Mouse (Mus musculus): Measurements from ENCODE around the gene Bnipl.

The Bnipl gene

DNA sequence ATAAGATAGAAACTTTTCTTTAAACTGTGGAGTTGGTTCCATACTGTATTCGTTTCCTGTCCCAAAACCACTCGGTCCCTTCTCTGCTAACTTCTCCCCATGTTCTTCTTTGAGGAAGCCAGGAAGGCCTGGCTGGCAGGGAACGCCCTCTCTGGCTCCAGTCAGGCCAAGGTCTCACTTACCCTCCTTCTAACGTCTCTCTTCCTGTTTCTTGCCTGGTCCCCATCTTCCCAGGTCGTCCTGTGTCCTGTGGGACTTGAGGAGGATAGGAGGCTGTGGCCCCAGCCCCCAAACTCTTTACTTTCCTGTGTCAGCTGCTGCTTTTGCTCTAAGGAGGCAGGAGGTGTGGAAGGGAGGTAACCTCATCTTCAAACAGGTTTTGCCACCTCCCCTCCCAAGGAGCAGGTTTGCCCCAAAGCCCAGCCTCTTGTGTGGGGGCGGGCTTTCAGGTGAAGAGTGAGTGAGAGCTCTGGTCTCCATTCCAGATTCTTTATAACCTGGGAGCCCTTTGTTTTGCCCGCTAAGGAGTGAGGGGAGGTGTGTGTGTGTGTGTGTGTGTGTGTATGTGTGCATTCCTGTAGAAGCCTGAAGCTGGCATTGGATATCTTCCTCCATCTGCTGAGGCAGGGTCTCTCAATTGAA, at the start of gene Bnipl:
Gene Bnipl, minus strand, starts transcription at position 411 of the 642 bp plus-strand sequence.
- no peak for DNase-seq (ENCODE audit: low spot score in 2 of 2)

DNA sequence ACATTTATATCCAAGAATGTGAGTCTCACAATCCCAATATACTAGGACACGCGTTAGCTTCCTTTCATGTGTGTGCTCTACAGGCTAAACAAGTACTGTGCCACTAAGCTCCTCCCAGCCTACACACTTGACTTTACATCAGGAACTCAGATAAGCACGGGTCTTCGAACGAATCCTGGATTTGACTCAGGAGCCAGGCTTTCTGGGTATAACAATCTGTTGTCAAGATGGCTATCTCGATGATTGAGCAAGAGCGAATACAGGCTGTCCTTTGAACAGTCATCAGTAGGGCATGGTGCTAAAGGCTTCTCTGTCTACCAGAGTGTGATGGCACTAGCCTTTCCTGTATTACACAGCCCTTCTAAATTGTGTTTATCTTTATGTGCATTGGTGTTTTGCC, 47.0 kb upstream of the Bnipl start:
- no peak for DNase-seq (ENCODE audit: low spot score in 2 of 2)

DNA sequence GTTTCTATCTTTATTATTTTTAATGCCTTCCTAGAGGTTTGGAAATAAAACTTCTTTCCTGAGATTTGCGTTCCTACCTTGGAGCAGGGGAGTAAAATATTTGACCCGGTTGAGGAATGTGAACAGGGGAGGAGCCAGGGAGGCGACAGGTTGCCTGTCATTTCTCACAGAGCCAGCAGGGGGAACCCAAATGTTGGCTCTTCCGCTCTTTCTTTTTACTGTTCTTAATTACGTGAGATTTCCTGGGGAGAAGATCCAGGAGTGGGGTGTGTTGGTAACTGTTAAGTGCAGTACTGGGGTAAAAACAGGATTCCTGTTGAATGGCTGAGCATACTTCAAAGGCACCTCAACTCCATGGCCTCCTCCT, 45.1 kb upstream of the Bnipl start:
- no peak for DNase-seq (ENCODE audit: low spot score in 2 of 2)

DNA sequence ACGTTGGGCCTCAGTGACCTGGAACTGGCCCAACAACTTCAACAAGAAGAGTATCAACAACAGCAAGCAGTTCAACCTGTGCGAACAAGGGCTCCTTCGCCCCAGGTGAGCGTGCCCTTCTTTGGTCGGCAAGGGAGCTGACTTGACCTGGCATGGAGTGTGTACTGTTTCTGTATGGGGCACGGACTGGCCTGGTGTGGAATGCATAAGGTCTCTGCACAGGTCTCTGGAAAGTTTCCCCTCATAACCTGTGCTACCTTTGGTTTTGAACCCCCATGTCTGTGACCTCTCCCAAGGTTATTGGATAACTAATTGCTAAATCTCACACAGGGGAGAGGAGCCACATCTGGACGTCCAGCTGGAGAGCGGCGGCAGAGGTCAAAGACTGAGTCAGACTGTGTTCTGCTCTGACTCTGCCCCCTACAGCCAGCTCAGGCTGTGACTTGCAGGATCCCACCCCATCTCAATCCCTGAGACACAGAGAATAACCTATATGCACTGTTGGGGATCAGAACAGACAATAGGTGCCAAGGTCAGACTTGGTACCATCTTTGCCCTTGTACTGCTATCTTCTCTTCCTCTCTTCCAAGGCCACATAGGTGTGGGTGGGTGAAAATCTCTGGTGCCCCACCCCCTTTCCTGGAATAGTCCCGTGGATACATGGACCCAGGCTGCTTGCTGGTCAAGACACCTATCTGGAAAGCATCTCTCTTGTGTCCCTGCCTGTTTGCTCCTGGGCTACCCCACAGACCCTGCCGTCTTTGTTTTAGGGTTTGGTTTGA, 44.5 kb upstream of the Bnipl start:
- DNase-seq (ENCODE audit: low spot score in 2 of 2), result no peak

DNA sequence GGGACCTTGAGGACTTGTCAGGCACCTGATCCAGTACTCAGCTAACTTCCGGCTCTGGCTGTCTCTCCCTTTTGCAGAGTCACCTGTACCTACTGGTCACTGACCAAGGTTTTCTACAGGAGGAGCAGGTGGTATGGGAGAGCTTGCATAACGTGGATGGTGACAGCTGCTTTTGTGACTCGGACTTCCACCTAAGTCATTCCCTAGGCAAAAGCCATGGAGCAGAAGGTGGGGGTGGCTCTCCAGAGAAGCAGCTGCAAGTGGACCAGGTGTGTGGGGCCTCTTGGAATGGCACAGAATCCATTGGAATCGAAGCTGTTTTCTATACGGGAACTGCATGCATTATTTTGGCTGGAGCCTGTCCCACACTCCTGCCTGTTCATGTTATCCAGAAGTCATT, 43.7 kb upstream of the Bnipl start:
- no peak for DNase-seq (ENCODE audit: low spot score in 2 of 2)

DNA sequence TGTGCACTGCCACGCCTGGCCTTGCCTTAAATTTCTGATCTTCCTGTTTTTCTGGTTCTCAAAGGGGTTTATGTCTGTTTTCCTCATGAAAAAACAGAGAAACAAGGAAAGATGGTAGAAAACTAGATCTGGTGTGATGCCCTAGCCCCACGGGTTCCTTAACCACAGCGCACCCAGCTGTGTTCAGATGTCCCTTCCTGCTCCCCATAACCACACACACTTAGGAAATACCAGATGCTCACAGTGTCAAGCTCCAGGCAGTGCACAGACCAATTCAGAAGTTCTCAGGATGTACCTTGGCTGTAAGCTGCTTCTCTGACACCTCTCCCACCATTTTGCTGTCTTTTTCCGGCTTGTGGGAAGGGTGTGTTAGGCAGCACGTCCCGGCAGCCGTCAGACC, 43.3 kb upstream of the Bnipl start:
- no peak for DNase-seq (ENCODE audit: low spot score in 2 of 2)

DNA sequence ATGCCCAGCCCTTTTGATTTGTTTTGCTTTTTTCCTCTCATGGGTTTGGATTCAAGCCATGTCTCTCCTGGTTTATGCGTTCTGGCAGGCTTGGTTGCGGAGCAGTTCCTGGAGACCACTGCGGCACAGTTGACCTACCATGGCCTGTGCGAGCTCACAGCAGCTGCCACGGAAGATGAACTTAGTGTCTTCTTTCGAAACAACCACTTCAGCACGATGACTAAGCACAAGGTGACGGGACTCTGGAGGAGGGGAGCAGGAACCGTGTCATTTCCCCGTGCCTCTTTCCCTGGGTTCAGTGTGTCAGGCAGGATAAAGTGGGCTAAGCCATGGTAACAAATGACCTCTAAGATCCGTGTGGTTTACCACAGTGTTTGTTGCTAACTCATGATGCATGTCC, 42.5 kb upstream of the Bnipl start:
- no peak for DNase-seq (ENCODE audit: low spot score in 2 of 2)

DNA sequence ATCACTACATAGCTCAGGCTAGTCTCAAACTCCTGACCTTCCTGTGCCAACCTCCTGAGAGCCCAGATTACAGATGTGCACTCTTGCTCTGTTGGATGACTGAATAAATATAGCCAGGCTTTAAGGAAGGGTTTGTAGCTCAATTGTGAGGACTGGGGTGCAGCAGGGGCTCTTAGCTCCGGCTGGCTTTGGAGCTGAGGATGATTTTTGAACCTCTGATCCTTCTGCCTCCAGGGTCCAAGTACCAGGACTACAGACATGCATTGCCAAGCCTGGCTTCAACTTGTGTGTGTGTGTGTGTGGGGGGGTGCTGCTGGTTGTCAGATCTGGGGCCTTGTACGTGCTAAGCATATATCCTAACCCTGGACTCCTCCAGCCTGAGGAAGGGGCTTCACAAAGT, 41.9 kb upstream of the Bnipl start:
- DNase-seq (ENCODE audit: low spot score in 2 of 2), result no peak

DNA sequence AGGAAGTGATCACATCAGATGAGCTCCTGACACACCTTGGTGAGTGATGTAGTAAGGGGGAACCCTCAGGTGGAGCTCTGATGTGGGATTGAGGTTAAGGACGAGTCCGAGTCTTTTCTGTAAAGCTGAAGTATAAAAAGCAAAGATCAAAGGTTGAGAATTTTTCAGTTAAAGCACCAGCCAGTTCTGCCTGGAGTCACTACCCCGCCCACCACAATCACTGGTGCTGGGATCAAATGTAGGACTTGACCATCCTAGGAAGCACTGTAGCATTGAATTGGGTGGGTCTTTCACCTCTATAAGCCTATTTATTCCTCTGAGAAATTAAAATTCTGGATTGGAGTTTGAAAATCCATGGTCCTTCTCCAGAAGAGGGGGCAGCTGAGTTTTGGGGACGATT, 40.0 kb upstream of the Bnipl start:
- DNase-seq (ENCODE audit: low spot score in 2 of 2), result no peak

DNA sequence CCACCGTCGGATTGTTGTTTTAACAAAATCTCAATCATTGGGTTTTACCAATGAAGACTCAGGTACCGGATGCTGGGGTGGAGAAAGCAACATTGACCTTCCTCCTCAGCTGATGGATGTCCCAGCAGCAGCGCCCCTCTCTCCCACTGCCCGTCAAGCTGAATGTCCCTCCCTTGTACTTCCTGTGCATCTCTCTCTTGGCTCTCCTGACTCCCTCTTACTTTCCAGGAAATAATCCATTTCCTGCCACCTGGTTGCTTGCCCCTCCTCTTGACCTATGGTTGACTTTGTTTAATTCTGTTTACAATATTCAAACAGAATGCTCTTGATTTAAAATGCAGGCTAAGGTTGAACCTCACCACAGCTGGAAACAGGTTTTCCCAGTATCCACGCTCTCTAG, 39.2 kb upstream of the Bnipl start:
- no peak for DNase-seq (ENCODE audit: low spot score in 2 of 2)

DNA sequence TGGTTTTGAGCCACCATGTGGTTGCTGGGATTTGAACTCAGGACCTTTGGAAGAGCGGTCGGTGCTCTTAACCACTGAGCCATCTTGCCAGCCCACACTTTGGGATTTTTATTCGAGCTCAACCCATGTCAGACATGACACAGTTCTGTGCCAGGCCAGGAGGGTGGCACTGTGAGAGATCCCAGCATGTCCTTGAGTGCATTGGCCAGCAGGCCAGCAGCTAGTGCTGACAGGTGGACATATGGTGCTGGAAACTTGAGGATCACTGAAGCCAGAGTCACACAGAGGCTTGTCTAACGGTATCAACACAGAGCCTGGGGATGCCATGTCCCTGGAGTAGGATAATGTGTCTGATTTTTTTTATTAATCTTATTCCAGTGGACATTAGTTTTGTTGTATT, 38.4 kb upstream of the Bnipl start:
- no peak for DNase-seq (ENCODE audit: low spot score in 2 of 2)

DNA sequence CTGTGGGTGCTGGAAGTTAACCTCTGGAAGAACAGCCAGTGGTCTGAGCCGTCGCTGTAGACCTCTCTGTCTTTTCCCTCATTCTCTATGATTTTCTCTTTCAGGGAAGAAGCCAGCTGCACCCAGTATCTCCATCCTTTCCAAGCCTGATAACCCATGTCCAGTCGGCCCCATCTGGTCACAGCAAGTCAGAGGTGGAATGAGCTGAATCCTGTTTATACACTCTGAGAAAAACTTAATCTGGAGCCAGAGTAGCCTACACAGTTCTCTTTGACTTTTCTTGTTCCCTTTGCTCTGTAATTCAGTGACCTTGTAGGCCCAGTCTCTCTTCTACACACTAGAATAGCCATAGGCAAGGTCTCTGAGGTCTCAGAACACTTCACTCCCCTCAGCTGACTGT, 36.5 kb upstream of the Bnipl start:
- DNase-seq (ENCODE audit: low spot score in 2 of 2), result no peak

DNA sequence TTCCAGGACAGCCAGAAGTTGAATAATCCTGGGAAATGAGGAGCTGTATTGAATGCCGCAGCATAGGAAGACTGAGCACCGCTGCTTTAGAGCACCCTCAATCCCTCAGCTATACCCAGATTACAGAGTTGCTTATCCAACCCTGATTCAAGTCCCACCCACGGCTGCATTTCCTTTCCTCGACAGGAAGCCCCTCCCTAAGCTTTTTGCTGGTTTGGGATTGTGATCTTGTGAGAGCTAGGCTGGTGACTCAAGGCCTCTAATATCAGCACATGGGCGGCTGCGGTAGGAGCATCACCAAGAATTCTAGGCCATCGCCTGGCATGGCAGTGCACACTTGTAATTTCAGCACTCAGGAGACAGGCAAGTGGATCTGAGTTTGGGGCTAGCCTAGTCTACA, 35.5 kb upstream of the Bnipl start:
- no peak for DNase-seq (ENCODE audit: low spot score in 2 of 2)

DNA sequence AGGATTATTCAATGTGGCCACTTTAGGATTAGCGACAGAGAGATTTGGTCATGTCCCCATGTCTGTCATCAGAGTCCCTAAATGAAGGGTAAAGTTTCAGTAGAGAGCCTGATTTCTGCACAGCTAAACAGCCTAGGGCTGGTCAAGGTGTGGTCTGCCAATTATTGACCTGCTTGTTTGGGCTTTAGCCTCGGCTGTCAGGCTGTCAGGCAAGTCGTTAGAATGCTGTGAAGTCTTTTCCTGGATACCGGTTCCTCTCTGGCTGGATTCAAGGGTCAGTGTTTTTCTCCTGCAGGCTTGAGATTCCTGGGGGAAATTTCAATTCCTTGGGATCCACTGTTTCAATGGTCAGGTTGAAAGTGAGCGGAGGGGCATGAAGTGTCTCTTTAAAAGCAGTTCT, 35.0 kb upstream of the Bnipl start:
- DNase-seq (ENCODE audit: low spot score in 2 of 2), result no peak

DNA sequence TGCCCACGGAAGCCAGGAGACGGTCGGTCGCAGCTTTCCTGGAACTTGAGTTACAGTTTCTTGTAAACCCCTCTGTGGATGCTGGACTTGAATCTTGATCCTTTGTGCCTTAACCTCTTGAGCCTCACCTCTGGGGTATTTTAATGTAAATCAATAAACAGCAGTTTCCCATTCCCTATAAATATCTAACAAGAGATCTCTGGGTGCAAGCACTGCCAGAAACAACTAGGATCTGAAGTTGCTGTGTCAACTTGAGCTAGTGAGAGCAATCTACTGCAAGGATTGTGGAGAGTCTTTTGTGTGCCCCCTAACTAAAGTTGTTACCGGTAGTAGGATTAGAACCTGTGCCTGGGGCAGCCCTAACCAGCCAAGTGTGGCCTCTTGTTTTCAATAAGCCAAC, 34.4 kb upstream of the Bnipl start:
- no peak for DNase-seq (ENCODE audit: low spot score in 2 of 2)

DNA sequence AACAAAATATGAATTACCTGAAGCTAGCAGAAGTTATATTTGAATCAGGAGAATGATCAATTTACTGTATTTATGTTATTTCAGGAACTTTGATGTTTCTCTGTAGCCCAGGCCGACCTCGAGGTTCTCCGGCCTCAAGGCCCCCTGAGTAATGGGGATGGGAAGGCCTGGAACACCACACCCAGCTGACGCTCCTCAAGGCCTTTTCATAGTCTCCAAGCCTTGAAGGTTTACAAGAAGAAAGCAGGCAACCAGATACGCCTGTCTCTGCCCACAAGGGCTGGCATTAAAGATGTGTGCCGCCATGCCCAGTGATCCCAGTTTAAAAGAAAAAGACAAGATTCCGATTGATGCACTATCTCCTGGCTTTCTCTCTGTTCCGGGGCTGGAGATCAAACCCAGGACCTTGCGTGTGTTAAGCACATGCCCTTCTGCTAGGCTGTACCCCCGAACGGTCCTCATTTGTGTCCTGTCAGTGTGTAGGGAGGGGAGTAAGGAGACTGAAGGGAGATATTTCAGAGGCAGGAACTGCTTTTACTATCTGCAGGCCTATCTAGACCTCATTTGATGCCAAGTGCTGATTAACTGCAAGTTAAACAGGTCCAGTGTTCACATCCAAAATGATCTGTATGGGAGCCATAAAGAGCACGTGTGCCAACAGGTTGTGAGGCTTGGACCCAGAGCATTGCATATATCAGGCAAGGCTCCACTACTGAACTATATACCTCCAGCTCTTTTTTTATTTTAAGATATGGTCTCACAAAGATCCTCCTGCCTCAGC, 33.7 kb upstream of the Bnipl start:
- DNase-seq (ENCODE audit: low spot score in 2 of 2), result no peak

DNA sequence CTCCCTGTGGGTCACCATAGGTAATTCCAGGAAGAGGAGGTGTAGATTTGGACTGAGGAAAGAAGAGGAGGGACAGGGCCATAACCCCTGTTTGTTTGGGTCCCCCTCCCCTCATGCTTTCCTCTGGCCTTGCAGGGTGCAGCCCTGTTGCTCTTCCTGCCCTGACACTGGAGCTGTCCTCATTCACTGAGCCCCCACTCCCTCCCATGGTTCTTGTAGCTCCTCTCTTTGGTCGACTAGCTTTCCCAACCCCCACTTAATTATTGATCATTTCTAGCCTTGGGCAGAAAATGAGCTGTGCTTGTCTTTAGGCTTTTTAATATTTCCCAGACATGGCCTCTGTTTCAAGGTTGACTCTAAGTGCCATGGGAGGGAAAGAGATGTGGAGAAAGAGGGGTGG, 33.1 kb upstream of the Bnipl start:
- DNase-seq (ENCODE audit: low spot score in 2 of 2), result no peak

DNA sequence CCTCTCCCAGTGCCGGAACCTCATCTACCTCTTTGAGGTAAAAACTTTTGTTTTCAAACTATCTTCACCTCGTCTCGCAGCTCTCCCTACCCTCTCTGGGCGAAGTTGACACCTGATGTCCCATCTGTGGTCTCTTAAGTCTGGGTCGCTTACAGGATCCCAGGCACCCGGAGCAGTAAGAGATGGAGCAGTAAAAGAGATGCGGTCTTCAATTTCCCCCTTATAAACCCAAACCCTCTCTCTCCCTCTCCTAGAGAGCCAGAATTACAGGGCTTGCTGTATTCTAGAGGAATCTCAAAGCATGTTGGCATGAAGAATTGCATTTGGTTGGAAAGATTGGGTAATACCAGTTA, 32.6 kb upstream of the Bnipl start:
- DNase-seq (ENCODE audit: low spot score in 2 of 2), result no peak

DNA sequence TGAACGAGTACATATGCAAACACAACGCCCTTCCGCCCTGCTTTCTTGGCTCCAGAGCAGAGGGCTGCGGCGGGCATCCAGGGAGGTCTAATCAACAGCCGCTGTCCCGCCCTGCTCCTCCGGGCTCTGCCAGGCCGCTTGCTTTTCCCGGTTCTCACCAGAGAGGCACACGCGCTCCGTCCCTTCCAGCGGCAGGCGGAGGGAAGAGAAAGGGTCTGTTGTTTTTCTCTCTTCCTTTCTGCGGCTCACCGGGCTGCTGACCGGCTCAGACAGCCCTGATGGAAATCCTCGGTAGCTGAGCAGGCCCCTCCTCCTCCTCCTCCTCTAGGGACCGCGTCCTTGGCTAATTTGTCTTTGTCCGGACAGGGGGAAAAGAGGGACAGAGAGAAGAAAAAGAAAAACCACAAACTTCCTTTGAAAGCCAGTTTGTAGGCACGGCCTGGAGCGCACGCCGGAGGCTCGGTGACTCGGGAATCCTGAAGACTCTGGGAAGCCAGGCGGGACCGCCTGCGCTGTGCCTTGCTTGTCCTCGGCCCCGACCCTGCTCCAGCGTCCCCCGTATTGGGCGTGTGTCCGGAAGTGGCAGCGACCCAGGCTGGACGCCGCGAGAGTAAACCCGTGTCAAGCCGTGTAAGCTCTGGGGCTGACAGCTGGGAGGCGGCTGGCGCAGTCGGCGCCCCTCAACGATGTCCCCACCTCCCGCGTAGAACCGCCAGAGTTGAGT, 32.0 kb upstream of the Bnipl start:
- peak; percentile 71 to 83 for DNase-seq (ENCODE audit: low spot score in 2 of 2)

DNA sequence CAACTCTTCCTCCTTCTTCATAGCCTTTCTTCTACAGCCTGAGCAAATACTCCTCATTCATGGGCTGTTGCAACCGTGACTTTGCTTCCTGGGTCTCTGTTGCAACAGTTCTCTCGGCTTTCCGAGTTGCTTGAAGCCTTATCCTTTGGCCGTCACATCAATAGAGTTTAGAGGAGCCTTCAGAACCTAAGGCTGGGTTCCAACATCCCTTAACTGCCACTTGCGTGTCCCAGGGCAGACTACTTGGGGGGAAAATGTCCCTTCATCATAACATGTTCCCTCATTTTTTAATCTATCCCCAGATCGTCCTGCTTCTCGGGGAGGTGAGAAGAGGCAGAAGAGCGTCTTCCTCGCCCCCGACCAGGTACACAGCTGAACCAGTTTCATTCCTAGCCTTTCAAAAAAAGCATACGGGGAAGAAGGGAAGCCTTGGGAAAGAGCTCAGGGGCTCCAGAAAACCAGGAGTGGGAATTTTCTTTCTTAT, 31.4 kb upstream of the Bnipl start:
- peak in 1 of 2 experiments; percentile 66 for DNase-seq (ENCODE audit: low spot score in 2 of 2)

DNA sequence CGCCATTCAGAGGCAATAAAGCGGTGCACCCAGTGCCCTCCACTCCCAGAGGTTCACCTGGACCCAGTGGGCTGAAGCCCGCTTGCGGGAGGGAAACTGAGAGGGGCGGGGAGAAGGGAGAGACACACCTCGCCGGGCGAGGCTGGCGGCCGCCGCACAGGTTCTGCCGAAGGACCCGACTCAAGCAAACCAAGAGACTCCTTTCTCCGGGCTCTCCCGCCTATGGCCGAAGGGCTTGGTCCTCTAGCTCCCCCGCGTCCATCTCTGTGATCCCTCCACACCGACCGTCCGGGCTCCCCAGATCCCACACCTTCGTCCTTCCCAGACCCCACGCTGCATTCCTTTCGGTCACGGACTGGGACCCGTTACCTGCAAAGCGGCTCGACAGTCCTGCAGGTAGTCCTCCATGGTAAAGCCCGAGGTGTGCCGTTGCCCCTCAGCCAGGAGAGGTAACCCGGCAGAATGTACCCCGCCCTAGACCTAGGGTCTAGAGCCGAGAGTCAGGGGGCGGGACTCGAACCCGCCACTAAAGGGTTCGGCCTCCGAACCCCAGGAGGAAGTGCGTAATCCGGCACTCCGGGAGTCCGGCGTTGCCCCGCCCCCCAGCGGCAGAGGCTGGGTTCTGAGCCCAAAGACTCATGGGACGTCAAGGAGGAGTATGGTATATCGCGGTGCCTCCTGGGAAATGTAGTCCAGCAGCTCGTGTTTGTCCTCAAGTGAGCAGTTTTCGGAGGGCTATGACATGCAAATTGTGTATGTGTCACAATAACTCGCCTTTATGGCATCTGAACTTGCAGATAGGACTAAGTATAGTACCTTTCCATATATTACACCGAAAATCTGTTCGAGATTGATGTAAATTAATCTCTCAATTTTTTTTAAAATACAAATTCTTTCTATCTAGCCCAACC, 30.5 kb upstream of the Bnipl start, which contains the start of the genes Mindy1 and Prune1:
Gene Mindy1, plus strand, starts transcription at position 130 of the 911 bp plus-strand sequence.
Gene Prune1, minus strand, starts transcription at position 861 of the 911 bp plus-strand sequence.
- peak; percentile 96 to 98 for DNase-seq (ENCODE audit: low spot score in 2 of 2)
